Mouse (Mus musculus): ENCODE measurements around the gene P2ry12.

DNA sequence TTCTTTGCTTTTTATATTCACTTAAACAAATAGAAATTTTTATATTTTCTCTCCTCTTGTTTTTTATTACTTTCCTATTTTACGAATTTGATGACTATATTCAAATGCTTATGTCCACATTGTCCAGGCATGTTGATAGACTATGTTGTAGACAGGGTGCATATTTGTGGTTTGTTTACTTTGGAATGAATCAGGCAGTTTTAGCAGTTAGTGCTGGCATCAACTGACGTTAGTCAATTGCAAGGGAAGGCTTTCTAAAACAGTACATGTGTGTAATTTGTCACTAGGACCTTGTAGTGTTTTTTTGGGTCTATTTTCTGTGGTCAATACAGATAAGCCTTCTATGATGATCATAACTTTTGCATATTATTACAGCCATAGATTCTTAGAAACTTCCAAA lies 27.9 kb upstream of the P2ry12 start:
- TF ChIP-seq CTCF (conservative IDR thresholded peaks at IDR 0.05; ENCODE audit: insufficient read depth, insufficient read length, low read depth, low read length) (no peak), POLR2A (IDR thresholded peaks at IDR 0.05; ENCODE audit: low read depth, low read length) (no peak)
